Mouse (Mus musculus): ENCODE measurements at regions not wholly inside any gene's neighbourhood (a gene's known extent, or its start where the extent isn't known, plus 50 kb on each side); places are given as distances from the start of the nearest gene placed in this dataset.

- DNase-seq (ENCODE audit: low spot score in 2 of 2) = no peak
Observed at GRCm38 (mm10) chr11:65638211-65638610, 149.9 kb downstream of the Map2k4 start.

- DNase-seq (ENCODE audit: low spot score in 2 of 2) = no peak
Observed at GRCm38 (mm10) chr11:65637206-65637605, 150.9 kb downstream of the Map2k4 start.

- DNase-seq (ENCODE audit: low spot score in 2 of 2) = no peak
Observed at GRCm38 (mm10) chr11:65635307-65635706, 152.8 kb downstream of the Map2k4 start.

- peak in 1 of 2 experiments; percentile 11 for DNase-seq (ENCODE audit: low spot score in 2 of 2)
Observed at GRCm38 (mm10) chr11:65631164-65631563, 156.9 kb downstream of the Map2k4 start.

GRCm38 (mm10) chr11:65630436-65630835 lies 157.7 kb downstream of the Map2k4 start:
- DNase-seq (ENCODE audit: low spot score in 2 of 2) = no peak

- DNase-seq (ENCODE audit: low spot score in 2 of 2) = no peak
Observed at GRCm38 (mm10) chr11:65629320-65629719, 158.8 kb downstream of the Map2k4 start.

- DNase-seq (ENCODE audit: low spot score in 2 of 2) = no peak
Observed at GRCm38 (mm10) chr11:65618976-65619375, 169.1 kb downstream of the Map2k4 start.

GRCm38 (mm10) chr11:65610536-65610935 lies 177.6 kb downstream of the Map2k4 start:
- DNase-seq (ENCODE audit: low spot score in 2 of 2) = no peak

GRCm38 (mm10) chr11:65609056-65609455 lies 179.0 kb downstream of the Map2k4 start:
- no peak for DNase-seq (ENCODE audit: low spot score in 2 of 2)

GRCm38 (mm10) chr11:65597298-65598076 lies 190.6 kb downstream of the Map2k4 start:
- DNase-seq (ENCODE audit: low spot score in 2 of 2) = no peak

GRCm38 (mm10) chr11:65588491-65588890 lies 199.6 kb downstream of the Map2k4 start:
- no peak for DNase-seq (ENCODE audit: low spot score in 2 of 2)

GRCm38 (mm10) chr11:65567831-65568230 lies 220.3 kb downstream of the Map2k4 start:
- no peak for DNase-seq (ENCODE audit: low spot score in 2 of 2)

GRCm38 (mm10) chr11:65558236-65558635 lies 229.9 kb downstream of the Map2k4 start:
- DNase-seq (ENCODE audit: low spot score in 2 of 2) = no peak

GRCm38 (mm10) chr11:65551073-65551472 lies 237.0 kb downstream of the Map2k4 start:
- no peak for DNase-seq (ENCODE audit: low spot score in 2 of 2)

- no peak for DNase-seq (ENCODE audit: low spot score in 2 of 2)
Observed at GRCm38 (mm10) chr11:65544281-65544680, 243.8 kb downstream of the Map2k4 start.

GRCm38 (mm10) chr11:65543581-65543980 lies 244.5 kb downstream of the Map2k4 start:
- no peak for DNase-seq (ENCODE audit: low spot score in 2 of 2)

- DNase-seq (ENCODE audit: low spot score in 2 of 2) = no peak
Observed at GRCm38 (mm10) chr11:65537046-65537630, 251.0 kb downstream of the Map2k4 start.

GRCm38 (mm10) chr11:65535726-65536442 lies 252.2 kb downstream of the Map2k4 start:
- no peak for DNase-seq (ENCODE audit: low spot score in 2 of 2)

- DNase-seq (ENCODE audit: low spot score in 2 of 2) = no peak
Observed at GRCm38 (mm10) chr11:65530744-65531143, 257.4 kb downstream of the Map2k4 start.

GRCm38 (mm10) chr11:65505106-65505865 lies 235.5 kb upstream of the Myocd start:
- DNase-seq (ENCODE audit: low spot score in 2 of 2) = no peak

- no peak for DNase-seq (ENCODE audit: low spot score in 2 of 2)
Observed at GRCm38 (mm10) chr11:65497979-65498378, 228.2 kb upstream of the Myocd start.

GRCm38 (mm10) chr11:65497415-65497814 lies 227.6 kb upstream of the Myocd start:
- DNase-seq (ENCODE audit: low spot score in 2 of 2) = no peak

Measured in frontal cortex, postnatal 10 days (tissue).